Mouse (Mus musculus) common myeloid progenitor, adult 5-6 weeks (primary cell): ENCODE data around the gene Ptprs. TPM values are rescaled to one million over a fixed set of nuclear protein-coding genes. Genes with fewer than 3 reads are reported as not detected.

Experiments
- ATAC-seq: replicated peaks from 2 replicates; pipeline ENCODE4 v1.8.0; 2016; ENCODE audit warnings: low read depth, mild to moderate bottlenecking, moderate TSS enrichment, inconsistent platforms; ENCODE audit not compliant: poor library complexity, severe bottlenecking
- total RNA-seq: library from RNA; stranded (forward); fragments of 200-1000, 187-1606 nt; gene quantifications from 2 replicates; pipeline ENCODE4 v1.2.3, GENCODE M21; 2017

The Ptprs gene
- total RNA-seq, 1 experiment from 2014 or later: 105 TPM

GRCm38 (mm10) chr17:56470001-56470436 lies 6.3 kb downstream of the Ptprs start:
- ATAC-seq: no peak

- ATAC-seq: no peak
These were observed 7.0 kb downstream of the Ptprs start for GRCm38 (mm10) chr17:56469275-56469674.

GRCm38 (mm10) chr17:56468870-56469269 lies 7.4 kb downstream of the Ptprs start:
- ATAC-seq: peak; percentile 46

GRCm38 (mm10) chr17:56468380-56468779 lies 7.9 kb downstream of the Ptprs start:
- ATAC-seq: no peak

- no peak for ATAC-seq
These were observed 8.8 kb downstream of the Ptprs start for GRCm38 (mm10) chr17:56467456-56467884.

GRCm38 (mm10) chr17:56466747-56467146 lies 9.5 kb downstream of the Ptprs start:
- no peak for ATAC-seq

GRCm38 (mm10) chr17:56464817-56465216 lies 11.5 kb downstream of the Ptprs start:
- no peak for ATAC-seq

GRCm38 (mm10) chr17:56464345-56464744 lies 11.9 kb downstream of the Ptprs start:
- ATAC-seq: no peak

- no peak for ATAC-seq
These were observed 12.8 kb downstream of the Ptprs start for GRCm38 (mm10) chr17:56463500-56463899.

GRCm38 (mm10) chr17:56462835-56463455 lies 13.3 kb downstream of the Ptprs start:
- ATAC-seq: no peak

- ATAC-seq: peak; percentile 78
These were observed 14.2 kb downstream of the Ptprs start for GRCm38 (mm10) chr17:56461771-56462743.

- no peak for ATAC-seq
These were observed 15.4 kb downstream of the Ptprs start for GRCm38 (mm10) chr17:56460876-56461275.

- ATAC-seq: no peak
These were observed 18.8 kb downstream of the Ptprs start for GRCm38 (mm10) chr17:56457442-56457841.

- ATAC-seq: no peak
These were observed 19.9 kb downstream of the Ptprs start for GRCm38 (mm10) chr17:56456353-56456752.

GRCm38 (mm10) chr17:56453689-56454088 lies 22.6 kb downstream of the Ptprs start:
- ATAC-seq: no peak

- ATAC-seq: no peak
These were observed 23.0 kb downstream of the Ptprs start for GRCm38 (mm10) chr17:56453251-56453650.

GRCm38 (mm10) chr17:56447716-56448115 lies 28.6 kb downstream of the Ptprs start:
- no peak for ATAC-seq

- ATAC-seq: no peak
These were observed 30.9 kb downstream of the Ptprs start for GRCm38 (mm10) chr17:56445397-56445796.

GRCm38 (mm10) chr17:56444771-56445170 lies 31.5 kb downstream of the Ptprs start:
- ATAC-seq: no peak

GRCm38 (mm10) chr17:56443341-56443795 lies 32.9 kb downstream of the Ptprs start:
- ATAC-seq: peak; percentile 87

- ATAC-seq: no peak
These were observed 34.0 kb downstream of the Ptprs start for GRCm38 (mm10) chr17:56442316-56442715.
